Mouse (Mus musculus) heart, postnatal 0 days (tissue): Measurements from ENCODE around the gene Itpripl2.

ENCODE experiments used
- CTCF ChIP-seq: IDR thresholded peaks from 2 replicates; pipeline ENCODE4 v1.5.1; 2016; ENCODE audit warnings: antibody characterized with exemption, control low read depth, low read depth
- EP300 ChIP-seq: IDR thresholded peaks from 2 replicates; pipeline ENCODE4 v1.6.1; 2016; ENCODE audit warnings: antibody characterized with exemption, low read depth

- TF ChIP-seq CTCF (no peak), EP300 (no peak)
Measured at GRCm38 (mm10) chr7:118489706-118490665, 1.8 kb downstream of the Itpripl2 start.
